Mouse (Mus musculus): ENCODE measurements around the gene Cdx2. TPM values are rescaled to one million over a fixed set of nuclear protein-coding genes. Genes with fewer than 3 reads are reported as not detected.

Cdx2 gene
- total RNA-seq, 2 experiments from 2014 or later = not detected

GRCm38 (mm10) chr5:147317321-147317720, 10.3 kb upstream of the Cdx2 start:
- no peak for DNase-seq (ENCODE audit: low spot score in 2 of 2)

- no peak for DNase-seq (ENCODE audit: low spot score in 2 of 2)
These were observed 8.5 kb upstream of the Cdx2 start for GRCm38 (mm10) chr5:147315432-147316075.

DNA sequence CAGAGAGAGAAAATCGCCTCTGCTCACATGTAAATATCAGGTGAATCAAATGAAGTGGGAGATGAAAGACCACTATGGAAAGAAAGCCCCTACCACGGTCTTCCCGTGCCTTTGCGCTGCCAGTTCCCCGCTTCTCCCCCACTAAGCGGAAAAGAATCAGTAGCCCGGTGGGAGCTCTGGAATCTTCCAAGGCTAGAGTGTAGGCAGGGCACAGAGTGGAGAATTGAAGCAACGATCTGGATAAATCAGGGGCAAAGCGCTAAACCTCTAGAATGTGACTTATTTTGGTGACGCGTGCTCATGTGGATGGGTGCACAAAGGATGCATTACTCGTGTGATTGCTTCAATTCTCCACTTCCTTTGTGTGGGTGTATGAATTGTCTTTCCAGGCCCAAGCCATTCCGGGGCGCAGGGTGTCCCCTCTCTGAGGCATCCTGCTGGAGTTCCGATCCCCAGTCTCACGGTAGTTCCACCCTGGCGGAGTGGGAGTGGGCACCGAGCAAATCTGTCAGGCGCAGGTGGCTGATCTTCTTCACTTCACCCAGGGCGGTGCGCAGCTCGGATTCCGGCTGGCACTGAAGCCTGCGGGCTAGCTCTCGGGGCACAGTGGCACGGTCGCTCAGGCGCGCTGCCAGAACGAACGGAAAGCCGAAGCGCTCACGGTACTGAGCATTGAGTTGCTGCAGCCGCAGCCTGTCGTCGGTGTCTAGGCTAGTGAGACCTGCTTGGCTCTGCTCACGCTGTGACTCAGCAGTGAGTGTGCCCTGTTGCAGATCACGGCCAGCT, 7.8 kb upstream of the Cdx2 start:
- peak in 1 of 2 experiments; percentile 31 for DNase-seq (ENCODE audit: low spot score in 2 of 2)

DNA sequence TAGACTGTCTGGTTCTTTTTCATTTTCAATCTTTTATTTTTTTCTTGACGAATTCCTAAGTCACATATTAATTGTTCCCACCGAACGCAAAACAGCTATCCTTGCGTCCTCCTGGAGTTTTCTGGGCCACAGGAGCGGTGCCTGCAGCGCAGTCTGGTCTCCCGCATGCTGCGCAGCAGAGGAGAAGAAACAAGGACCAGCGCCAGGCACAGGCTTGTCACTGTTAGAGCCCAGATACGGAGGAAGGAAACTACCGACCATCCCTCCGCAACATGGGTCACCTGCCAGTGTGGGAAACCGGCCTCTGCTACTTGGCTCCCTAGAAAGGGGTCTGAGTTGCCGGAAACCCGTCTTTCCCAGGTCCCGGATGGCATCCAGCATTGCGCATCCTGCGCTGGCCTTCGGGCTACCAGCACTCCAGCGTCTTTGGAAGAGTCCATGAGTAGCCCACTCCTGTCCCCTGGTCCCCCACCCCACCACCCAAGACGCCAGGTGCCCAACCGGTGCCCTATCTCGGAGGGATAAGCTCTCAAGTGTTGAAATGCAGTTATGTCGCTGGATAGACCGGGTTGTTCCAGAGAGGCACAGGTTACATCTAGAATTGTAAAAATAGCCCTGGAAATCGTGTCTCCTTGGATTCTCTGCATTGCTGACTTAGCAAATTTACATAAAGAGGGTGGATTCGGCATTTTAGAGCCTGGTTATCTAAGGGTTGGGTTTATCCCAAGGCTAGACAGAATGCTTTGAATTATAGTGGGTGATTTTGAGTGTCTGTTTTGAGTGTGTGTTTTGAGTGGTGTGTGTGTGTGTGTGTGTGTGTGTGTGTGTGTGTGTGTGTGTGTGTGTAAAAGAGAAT, 6.0 kb upstream of the Cdx2 start:
- no peak for DNase-seq (ENCODE audit: low spot score in 2 of 2)

DNA sequence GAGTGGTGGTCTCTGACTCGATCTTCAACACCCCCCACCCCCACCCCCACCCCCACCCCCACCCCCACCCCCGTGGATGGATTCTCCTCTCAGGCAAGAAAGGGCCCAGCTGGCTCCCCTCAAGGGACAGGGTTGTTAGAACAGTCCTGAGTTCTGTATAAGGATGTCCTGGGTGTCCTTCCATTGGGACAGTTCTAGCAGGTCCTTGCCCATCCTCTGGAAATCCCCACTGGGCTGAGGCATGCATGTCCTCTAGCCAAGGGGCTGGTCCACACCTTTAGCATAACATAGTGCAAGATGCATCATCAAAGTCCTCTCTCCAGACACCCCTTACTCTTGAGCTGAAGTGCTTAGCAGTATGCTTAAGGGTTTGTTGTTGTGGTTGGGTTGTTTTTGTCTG, 2.7 kb upstream of the Cdx2 start:
- no peak for DNase-seq (ENCODE audit: low spot score in 2 of 2)

- no peak for DNase-seq (ENCODE audit: low spot score in 2 of 2)
These were observed 1.4 kb upstream of the Cdx2 start for GRCm38 (mm10) chr5:147308451-147308850.

DNA sequence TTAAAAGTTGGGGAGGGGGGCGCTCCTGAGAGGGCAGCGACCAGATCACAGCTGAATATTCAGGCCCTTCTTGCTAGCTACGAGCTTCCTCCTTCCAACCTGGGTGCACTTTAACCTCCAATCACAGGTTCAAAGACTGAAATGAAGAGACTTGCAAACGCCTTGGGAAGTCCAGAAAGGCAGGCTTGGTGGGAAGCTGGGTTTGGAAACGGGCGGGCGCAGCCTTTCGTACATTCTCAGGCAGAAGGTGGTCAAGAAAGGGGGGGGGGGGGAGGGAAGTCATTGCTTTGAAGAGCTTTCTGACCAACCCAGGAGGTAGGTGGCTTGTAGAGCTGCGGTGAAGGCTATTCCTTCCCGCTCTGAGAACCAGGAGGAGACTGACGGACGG, 322 bp upstream of the Cdx2 start:
- no peak for DNase-seq (ENCODE audit: low spot score in 2 of 2)

- no peak for DNase-seq (ENCODE audit: low spot score in 2 of 2)
These were observed 1.0 kb downstream of the Cdx2 start for GRCm38 (mm10) chr5:147305856-147306637.

- DNase-seq (ENCODE audit: low spot score in 2 of 2) = no peak
These were observed 1.9 kb downstream of the Cdx2 start for GRCm38 (mm10) chr5:147305166-147305565.

- DNase-seq (ENCODE audit: low spot score in 2 of 2) = no peak
These were observed 2.6 kb downstream of the Cdx2 start for GRCm38 (mm10) chr5:147304276-147305155.

GRCm38 (mm10) chr5:147302746-147303400, 4.2 kb downstream of the Cdx2 start:
- no peak for DNase-seq (ENCODE audit: low spot score in 2 of 2)

- DNase-seq (ENCODE audit: low spot score in 2 of 2) = no peak
These were observed 4.9 kb downstream of the Cdx2 start for GRCm38 (mm10) chr5:147302141-147302540.

DNA sequence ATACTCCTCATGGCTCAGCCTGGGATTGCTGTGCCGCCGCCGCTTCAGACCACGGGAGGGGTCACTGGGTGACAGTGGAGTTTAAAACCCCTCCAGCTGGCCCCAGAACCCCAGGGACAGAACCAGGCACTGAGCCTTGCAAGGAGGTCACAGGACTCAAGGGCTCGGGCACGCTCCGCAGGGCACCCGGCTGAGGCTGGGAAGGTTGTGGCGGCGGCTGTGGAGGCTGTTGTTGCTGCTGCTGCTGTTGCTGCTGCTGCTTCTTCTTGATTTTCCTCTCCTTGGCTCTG, 5.3 kb downstream of the Cdx2 start:
- no peak for DNase-seq (ENCODE audit: low spot score in 2 of 2)

DNA sequence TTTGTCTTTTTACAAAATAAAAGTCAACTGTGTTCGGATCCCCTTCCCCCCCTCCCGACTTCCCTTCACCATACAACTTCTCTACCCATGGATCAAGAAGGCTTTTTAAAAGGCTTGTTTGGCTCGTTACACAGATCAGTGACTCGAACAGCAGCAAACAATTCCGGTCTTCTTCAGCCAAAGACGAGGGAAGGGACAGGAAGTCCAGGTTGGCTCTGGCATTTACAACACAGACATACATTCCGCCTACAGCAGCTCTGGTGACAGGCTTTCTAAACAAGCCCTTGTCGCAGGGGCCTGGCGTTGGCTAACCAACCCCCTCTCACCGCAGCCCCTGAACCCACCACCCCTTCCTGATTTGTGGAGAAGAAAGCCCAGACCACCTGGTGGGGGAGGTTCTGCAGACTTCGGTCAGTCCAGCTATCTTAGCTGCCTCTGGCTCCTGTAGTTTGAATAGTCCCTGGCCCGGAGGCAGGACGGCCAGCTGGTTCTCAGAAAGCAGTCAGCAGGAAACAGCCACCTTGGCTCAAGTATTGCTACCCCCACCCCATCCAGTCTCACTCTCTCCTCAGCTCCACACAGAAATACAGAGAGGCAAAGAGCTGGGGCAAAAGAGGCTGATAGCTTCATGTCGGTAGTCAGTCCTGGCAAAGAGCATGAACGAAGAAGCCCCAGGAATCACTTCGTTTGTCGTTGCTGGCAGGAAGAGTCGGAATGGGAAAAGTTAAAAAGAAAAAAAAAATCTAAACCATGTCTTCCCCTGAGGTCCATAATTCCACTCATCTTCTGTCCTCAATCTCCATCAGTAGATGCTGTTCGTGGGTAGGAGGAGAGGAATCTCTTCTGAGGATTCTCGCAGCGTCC, 5.9 kb downstream of the Cdx2 start:
- no peak for DNase-seq (ENCODE audit: low spot score in 2 of 2)

GRCm38 (mm10) chr5:147300001-147300363, 7.1 kb downstream of the Cdx2 start:
- no peak for DNase-seq (ENCODE audit: low spot score in 2 of 2)

DNA sequence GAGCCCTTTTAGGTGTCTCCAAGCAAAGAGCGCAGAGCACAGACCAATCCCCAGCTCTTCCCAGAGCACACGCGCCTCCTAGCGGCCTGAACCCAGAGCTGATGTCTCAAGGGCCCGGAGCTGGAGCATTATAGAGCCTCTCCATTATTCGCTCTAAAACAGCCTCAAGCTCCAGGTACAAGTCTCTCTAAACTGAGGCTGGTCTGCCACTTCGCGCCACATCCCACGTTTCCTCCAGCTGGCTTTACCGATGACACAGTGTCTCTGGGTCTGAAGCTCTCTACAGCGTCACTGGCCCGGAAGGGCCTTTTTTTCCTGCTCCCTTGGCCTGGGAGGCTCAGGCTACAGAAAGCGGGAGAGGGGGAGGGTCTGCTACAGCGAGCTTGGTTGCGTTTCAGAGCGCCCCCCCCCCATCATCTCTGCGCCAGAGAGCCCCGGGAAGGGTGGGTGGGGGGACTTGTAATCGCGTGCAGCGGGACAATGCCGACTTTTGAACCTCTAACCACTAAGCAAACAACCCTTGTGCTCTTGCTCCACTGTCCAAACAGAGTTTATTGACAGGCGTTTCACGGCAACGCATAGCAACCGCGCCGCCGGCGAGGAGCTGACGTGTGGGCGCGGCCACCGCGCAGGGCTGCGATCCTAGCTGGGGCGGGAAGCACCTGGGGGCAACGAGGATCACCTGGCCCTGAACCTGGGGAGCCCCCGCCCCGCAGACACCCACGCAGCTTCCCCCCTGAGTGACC, 7.6 kb downstream of the Cdx2 start:
- DNase-seq (ENCODE audit: low spot score in 2 of 2) = peak; percentile 24 to 42

DNA sequence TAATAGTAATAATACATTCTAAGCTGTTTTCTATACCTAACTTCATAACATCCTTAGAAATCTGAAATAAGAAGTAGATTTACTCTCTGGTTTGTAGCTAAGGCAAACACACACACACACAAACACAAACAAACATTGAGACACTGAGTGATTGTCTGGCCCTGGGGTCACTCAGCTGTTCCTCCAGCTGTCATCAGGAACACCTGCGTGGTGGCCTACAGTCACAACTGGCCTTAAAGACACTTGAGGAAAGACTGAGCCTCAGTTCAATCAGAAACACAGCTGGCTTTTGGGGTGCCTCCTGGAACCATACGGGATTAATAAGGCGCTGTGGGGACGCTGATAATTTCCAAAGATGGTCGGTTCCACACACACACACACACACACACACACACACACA, 9.8 kb downstream of the Cdx2 start:
- DNase-seq (ENCODE audit: low spot score in 2 of 2) = no peak

DNA sequence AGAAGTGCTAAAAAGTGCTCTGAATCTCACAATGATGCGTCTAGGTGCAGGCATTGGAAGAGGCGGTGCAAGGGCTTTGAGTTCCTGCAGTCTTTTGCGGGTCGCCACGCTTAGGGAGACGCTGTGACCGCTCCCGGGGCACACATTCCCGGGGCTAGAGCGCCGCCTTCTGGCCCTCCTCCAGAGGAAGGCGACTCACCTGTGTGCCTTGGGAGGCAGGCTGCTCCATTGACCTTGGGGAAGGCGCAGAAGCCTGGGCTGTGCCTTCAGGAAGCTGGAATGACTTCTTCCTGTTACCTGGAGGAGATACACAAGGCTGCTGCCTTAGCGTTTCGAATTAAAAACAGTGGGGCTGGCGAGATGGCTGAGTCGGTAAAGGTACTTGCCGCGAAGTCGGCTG, 12.9 kb downstream of the Cdx2 start:
- DNase-seq (ENCODE audit: low spot score in 2 of 2) = no peak

Measured in adrenal gland, adult 18-20 months (tissue).